Mouse (Mus musculus): ENCODE data around the gene Camkmt.

The Camkmt gene

GRCm38 (mm10) chr17:85089011-85089410 is 1.3 kb upstream of the Camkmt start:
- peak; percentile 32 for DNase-seq (ENCODE audit: low read depth, low spot score)

- DNase-seq (ENCODE audit: low read depth, low spot score): peak; percentile 53
These were observed 731 bp upstream of the Camkmt start for GRCm38 (mm10) chr17:85089621-85090020.

- DNase-seq (ENCODE audit: low read depth, low spot score): peak; percentile 17
These were observed 1.4 kb downstream of the Camkmt start for GRCm38 (mm10) chr17:85091762-85092161.

GRCm38 (mm10) chr17:85096396-85096795 is 6.0 kb downstream of the Camkmt start:
- DNase-seq (ENCODE audit: low read depth, low spot score): peak; percentile 53

- no peak for DNase-seq (ENCODE audit: low read depth, low spot score)
These were observed 8.4 kb downstream of the Camkmt start for GRCm38 (mm10) chr17:85098677-85099323.

- DNase-seq (ENCODE audit: low read depth, low spot score): no peak
These were observed 9.9 kb downstream of the Camkmt start for GRCm38 (mm10) chr17:85100232-85100631.

- no peak for DNase-seq (ENCODE audit: low read depth, low spot score)
These were observed 11.4 kb downstream of the Camkmt start for GRCm38 (mm10) chr17:85101751-85102150.

GRCm38 (mm10) chr17:85103310-85103709 is 13.0 kb downstream of the Camkmt start:
- DNase-seq (ENCODE audit: low read depth, low spot score): no peak

GRCm38 (mm10) chr17:85110640-85111039 is 20.3 kb downstream of the Camkmt start:
- DNase-seq (ENCODE audit: low read depth, low spot score): no peak

GRCm38 (mm10) chr17:85113441-85113840 is 23.1 kb downstream of the Camkmt start:
- DNase-seq (ENCODE audit: low read depth, low spot score): no peak

- DNase-seq (ENCODE audit: low read depth, low spot score): peak; percentile 47
These were observed 26.3 kb downstream of the Camkmt start for GRCm38 (mm10) chr17:85116643-85117042.

GRCm38 (mm10) chr17:85138393-85138792 is 48.0 kb downstream of the Camkmt start:
- no peak for DNase-seq (ENCODE audit: low read depth, low spot score)

GRCm38 (mm10) chr17:85141621-85142020 is 51.3 kb downstream of the Camkmt start:
- DNase-seq (ENCODE audit: low read depth, low spot score): no peak

GRCm38 (mm10) chr17:85142495-85143111 is 52.3 kb downstream of the Camkmt start:
- no peak for DNase-seq (ENCODE audit: low read depth, low spot score)

- no peak for DNase-seq (ENCODE audit: low read depth, low spot score)
These were observed 53.8 kb downstream of the Camkmt start for GRCm38 (mm10) chr17:85144141-85144540.

- DNase-seq (ENCODE audit: low read depth, low spot score): no peak
These were observed 58.0 kb downstream of the Camkmt start for GRCm38 (mm10) chr17:85148348-85148747.

- no peak for DNase-seq (ENCODE audit: low read depth, low spot score)
These were observed 58.9 kb downstream of the Camkmt start for GRCm38 (mm10) chr17:85149211-85149738.

- DNase-seq (ENCODE audit: low read depth, low spot score): no peak
These were observed 60.9 kb downstream of the Camkmt start for GRCm38 (mm10) chr17:85151264-85151663.

GRCm38 (mm10) chr17:85158202-85158601 is 67.8 kb downstream of the Camkmt start:
- DNase-seq (ENCODE audit: low read depth, low spot score): no peak

- DNase-seq (ENCODE audit: low read depth, low spot score): no peak
These were observed 69.2 kb downstream of the Camkmt start for GRCm38 (mm10) chr17:85159526-85159925.

GRCm38 (mm10) chr17:85160786-85161185 is 70.4 kb downstream of the Camkmt start:
- no peak for DNase-seq (ENCODE audit: low read depth, low spot score)

GRCm38 (mm10) chr17:85162569-85163271 is 72.4 kb downstream of the Camkmt start:
- no peak for DNase-seq (ENCODE audit: low read depth, low spot score)

- DNase-seq (ENCODE audit: low read depth, low spot score): no peak
These were observed 72.9 kb downstream of the Camkmt start for GRCm38 (mm10) chr17:85163272-85163610.
